Mouse (Mus musculus) layer of hippocampus, adult 2 months (tissue): ENCODE results near the gene Bnip1. TPM values are rescaled to one million over a fixed set of nuclear protein-coding genes. Genes with fewer than 3 reads are reported as not detected.

Experiments used
- DNase-seq, 2 experiments: peaks; one replicate each; pipeline ENCODE4 v3.0.0; 2022; ENCODE audit warnings: low spot score in 2 of 2
- H3K27ac ChIP-seq: fragments of 200-600 bp; 2 replicates; pipeline ENCODE4 v1.8.1; 2022
- H3K4me3 ChIP-seq: fragments of 200-600 bp; 2 replicates; pipeline ENCODE4 v1.8.1; 2022; ENCODE audit warnings: mild to moderate bottlenecking
- CTCF ChIP-seq: fragments of 200-600 bp; conservative IDR thresholded peaks from 2 replicates; pipeline ENCODE4 v1.8.1; 2022; ENCODE audit warnings: antibody characterized with exemption, mild to moderate bottlenecking, moderate library complexity
- long read RNA-seq, 2 experiments: library from polyadenylated mRNA; stranded (forward); transcript quantifications; one replicate each; pipeline ENCODE4 v2.0.0; 2021; ENCODE audit warnings: borderline mapping rate in 2 of 2
- total RNA-seq, 2 experiments: library from RNA; stranded (reverse); gene quantifications; 2 replicates each; pipeline ENCODE4 v1.2.3; 2021

Gene Bnip1
- 10 to 100 TPM; 31.5 to 35.7 TPM for total RNA-seq
- long read RNA-seq, experiment 1, transcript Bnip1-201 (6 exons, 1,098 nt), result major isoform, 6 of 13 reads
- long read RNA-seq, experiment 1, partial matches to known transcripts, result 1 of 13 reads
- long read RNA-seq, experiment 1, other reads (novel, unspliced or antisense), result 3 of 13 reads
- long read RNA-seq, experiment 2, transcript Bnip1-201 (6 exons, 1,098 nt), result major isoform, 11 of 19 reads
- long read RNA-seq, experiment 2, partial matches to known transcripts, result 2 of 19 reads
- long read RNA-seq, experiment 2, other reads (novel, unspliced or antisense), result 3 of 19 reads

DNA sequence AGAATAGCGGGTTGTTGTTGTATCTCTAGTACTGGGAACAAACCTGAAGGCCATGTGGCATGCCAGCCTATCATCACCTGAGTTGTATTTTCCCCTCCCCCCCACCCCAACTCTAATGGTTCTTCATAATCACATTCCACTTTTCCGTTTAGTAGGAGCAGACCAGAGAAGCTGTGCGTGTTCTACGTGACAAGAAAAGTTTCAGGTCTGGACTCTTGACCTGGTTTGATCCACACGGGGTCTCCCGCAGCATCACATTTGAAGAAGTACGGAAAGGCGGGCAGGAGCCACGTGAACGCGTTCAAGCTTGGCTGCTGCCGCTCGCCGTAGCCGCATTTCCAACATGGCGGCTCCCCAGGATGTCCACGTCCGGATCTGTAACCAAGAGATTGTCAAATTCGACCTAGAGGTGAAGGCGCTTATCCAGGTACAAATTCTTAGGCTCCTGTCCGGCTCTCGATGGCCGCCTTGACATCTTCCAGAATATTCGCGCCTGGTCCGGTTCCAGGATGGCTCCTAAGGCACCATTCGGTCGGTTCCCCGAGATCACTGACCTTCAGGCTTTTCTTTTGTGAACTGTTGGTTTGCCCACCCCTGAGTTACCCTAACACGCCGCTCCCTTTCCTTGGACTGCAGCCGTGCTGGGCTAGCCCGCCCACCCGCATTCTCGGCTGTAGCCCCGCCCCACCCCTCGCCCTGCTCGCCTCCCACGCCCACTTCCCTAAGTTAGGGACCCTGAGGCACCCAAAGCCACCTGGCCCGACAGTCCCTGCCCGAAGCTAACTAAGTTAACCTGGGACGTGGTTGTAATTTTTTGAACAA, at the start of gene Bnip1:
Gene Bnip1, plus strand, starts transcription at position 317 of the 822 bp plus-strand sequence.
- Histone ChIP-seq H3K4me3 (peak within 1 kb of the TSS; percentile 98), H3K27ac (peak within 1 kb of the TSS; percentile 94)
- peak; percentile 66 to 83 for DNase-seq
- TF ChIP-seq CTCF, result no peak

DNA sequence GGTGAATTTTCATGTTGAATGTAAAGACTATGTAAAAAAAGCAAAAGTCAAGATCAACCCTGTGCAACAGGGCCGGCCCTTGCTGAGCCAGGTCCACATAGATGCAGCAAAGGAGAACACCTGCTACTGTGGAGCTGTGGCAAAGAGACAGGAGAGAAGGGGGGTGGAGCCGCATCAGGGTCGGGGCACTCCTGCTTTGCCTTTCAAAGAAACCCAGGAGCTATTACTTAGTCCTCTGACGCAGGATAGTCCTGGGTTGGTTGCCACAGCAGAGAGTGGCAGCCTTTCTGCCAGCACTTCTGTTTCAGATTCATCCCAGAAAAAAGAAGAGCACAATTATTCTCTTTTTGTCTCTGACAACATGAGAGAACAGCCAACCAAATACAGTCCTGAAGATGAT, 38.3 kb upstream of the Bnip1 start:
- H3K27ac ChIP-seq, result no peak overlapping the region
- no peak for TF ChIP-seq CTCF
- no peak overlapping the region for H3K4me3 ChIP-seq
- no peak for DNase-seq

DNA sequence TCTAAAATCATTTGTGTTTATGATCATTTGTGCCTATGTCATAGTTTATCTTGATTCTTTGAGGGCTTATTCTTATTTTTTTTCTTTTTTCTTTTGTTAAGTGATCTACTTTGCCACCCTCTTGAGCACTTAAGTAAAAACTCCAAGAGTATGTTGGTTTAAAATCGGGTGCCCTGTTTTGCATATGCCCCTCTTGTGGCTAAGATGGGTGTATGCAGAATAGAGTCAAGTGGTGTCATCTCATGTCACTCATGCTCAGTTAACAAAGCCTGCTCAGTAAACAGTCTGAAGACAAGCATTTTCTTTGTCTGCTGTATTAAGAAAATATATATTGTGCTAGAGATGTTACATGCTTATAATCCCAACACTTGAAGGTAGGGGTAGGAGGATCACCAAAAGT, 37.6 kb upstream of the Bnip1 start:
- peak; percentile 53 for TF ChIP-seq CTCF
- no peak overlapping the region for H3K27ac ChIP-seq
- H3K4me3 ChIP-seq, result no peak overlapping the region
- DNase-seq, result no peak

DNA sequence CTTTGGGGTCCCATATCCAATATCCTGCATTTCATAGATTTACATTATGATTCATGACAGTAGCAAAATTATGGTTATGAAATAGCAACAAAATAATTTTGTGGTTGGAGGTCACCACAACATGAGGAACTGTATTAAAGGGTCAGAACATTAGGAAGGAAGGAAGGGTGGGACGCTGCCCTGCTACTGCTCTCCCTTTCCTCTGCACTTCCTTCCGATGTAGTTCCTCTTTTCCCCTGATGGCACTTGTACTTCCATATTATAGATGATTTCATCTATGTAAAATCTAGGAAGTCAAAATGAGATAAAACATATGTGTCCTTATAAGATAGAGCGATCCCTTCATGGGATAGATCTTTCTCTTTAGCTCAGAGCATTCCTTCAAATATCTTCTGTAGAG, 30.9 kb upstream of the Bnip1 start:
- TF ChIP-seq CTCF, result no peak; the same call in 1 of the 2 replicates
- H3K27ac ChIP-seq, result no peak overlapping the region
- no peak for DNase-seq
- no peak overlapping the region for H3K4me3 ChIP-seq

DNA sequence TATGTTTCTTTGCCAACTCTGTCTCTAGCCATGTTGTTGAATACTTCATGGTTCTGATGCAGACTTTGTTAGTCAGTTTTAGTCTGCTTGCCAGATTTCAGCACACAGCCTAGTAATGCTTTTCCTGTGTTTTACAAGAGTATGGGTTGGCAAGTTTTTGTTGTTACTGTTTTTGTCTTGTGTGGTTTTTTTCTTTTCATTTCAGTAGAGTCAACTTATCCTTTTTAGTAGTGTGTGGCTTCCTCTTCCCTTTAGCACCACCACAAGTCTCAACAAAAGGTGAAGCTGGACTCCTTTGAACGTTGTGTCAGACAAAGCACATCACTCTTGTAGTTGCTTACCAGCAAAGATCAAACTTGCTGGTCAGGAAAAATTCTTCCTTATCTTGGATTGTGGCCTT, 28.6 kb upstream of the Bnip1 start:
- TF ChIP-seq CTCF, result no peak
- H3K4me3 ChIP-seq, result no peak overlapping the region
- no peak overlapping the region for H3K27ac ChIP-seq
- DNase-seq, result no peak

DNA sequence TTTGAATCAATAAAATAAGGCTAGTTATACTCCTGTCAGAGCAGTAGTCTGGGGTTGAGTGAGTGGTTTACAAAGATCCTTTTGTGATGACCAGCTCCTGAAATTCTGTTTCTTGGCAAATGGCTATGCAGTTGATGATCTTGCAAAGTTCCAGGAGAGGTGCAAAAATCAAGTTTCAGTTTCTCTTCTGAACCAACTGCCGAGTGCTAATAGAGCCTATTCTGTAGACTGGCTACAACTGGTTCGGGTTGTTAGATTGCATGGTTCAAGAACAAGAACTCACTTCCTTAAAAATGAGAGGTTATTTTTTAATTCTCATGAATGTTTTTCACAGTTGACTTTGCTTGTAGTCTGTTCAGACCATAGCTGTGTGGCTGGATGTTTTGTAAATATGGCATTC, 27.4 kb upstream of the Bnip1 start:
- DNase-seq, result no peak
- TF ChIP-seq CTCF, result no peak
- Histone ChIP-seq H3K27ac (no peak overlapping the region), H3K4me3 (no peak overlapping the region)

DNA sequence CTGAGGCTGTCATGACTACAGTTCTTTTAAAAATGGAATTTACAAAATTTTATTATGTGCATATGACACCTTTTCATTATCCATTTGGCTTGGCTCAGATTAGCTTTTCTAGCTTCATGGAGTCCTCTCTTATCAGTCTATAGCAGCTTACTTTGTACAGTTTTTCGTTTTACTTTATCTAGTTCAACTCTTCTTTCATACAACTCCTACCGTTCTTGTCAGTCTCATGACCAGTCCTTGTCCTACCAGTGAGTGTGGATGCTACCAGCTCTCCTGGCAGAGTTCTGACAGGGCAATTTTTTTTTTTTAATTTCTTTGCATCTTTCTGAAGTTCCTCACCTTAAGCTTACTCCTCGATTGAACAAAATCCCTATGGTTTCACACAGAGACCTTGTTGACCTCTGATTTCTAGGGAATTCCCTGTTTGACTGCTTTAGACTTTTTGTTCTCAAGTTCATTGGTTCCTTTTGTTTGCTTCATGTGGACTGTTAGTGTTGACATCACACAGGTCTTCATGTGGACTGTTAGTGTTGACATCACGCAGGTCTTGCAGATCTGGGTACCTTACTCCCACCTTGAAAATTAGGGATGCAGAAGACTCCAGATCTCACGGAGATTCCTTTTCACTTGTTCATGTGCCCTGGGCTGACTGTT, 13.6 kb upstream of the Bnip1 start:
- no peak overlapping the region for H3K27ac ChIP-seq
- DNase-seq, result no peak
- H3K4me3 ChIP-seq, result no peak overlapping the region
- TF ChIP-seq CTCF, result no peak

DNA sequence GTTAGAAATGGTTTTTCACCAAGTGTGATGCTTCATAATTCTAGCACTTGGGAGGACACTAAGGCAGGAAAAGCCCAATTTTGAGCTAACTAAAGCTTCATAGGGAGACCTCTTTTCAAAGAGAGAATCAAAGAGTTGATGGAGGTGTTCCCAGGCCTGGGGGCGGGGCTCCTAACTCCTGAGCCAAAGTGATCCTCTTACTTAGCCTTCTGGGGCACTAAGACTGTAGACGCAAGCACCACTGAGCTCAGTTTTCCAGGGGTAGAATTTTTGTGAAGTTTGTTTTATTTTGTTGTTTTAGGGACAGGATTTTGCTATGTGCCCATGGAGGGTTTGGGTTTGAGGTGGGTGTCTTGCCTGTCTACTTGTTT, 13.1 kb upstream of the Bnip1 start:
- TF ChIP-seq CTCF, result no peak
- Histone ChIP-seq H3K27ac (no peak overlapping the region), H3K4me3 (no peak overlapping the region)
- no peak for DNase-seq

DNA sequence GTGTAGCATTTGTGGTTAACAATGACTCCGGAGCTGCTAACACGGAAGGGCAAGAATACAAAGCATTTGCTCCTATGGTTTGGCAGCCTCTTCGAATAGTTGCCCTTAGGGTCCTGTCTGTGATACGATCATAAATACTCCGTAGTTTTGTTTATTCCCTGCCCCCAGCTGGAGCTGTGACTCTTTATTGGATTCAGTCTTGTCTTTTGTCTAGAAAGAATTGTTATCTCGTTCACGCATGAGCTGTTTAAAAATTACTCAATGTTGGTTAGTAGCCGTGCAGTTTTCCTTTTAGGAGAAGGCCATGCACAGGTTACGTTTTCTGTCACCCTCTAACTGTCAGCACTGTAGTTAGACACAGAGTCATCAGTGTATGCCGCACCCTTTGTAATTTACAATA, 4.7 kb upstream of the Bnip1 start:
- no peak overlapping the region for H3K27ac ChIP-seq
- no peak overlapping the region for H3K4me3 ChIP-seq
- TF ChIP-seq CTCF, result no peak
- DNase-seq, result no peak

DNA sequence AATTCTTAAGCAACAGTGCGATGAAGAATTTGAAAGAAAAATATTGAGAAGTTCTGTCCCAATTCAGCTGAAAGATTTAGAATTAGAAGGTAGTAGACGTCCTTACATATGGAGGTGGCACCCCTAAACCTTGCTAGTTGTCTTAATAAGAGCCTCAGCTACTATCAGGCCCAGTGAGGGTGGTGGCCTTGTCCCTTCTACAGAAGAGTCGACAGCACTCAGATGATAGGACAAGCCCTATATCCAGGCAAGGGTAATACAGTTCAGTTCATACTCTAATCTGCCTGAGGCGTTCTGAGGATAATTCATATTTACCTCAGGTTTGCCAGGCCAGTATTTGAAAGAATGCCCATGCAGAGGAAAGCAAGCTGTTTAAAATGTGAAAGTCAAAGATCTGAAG, 2.9 kb upstream of the Bnip1 start:
- peak overlapping the region; percentile 59; the same call in 1 of the 2 replicates for H3K27ac ChIP-seq
- no peak overlapping the region for H3K4me3 ChIP-seq
- DNase-seq, result no peak
- TF ChIP-seq CTCF, result no peak

DNA sequence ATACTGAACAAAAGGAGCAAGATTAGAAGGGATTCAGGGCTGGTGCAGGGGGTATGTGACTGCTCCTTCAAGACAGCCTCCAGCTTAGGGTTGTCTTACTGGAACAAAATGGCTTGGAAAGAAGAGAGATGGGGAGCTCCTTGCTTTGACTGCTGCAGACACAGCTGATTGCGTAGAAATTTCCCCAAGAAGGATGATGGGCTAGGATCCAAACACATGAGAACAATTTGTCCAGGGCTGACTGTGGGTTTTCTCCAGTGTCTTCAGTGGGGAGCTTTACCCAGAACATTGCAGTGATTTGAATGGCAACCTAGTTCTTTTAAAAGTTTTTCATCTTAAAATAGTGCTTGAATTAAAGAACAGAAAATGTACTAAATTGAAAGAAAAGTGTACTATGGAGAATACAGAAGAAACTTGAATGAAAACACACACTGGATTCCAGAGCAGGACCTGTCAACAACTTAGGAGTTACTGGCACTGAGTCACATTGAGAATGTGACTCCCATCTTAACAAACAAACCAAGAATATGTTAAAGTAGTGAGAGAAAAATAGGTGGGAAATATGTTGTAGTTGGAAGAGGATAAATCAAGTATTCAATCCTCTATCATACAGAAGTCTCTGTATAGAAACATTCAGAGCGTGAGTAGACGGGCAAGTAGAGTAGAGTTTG, 2.3 kb upstream of the Bnip1 start:
- DNase-seq, result no peak
- no peak overlapping the region for H3K4me3 ChIP-seq
- no peak for TF ChIP-seq CTCF
- H3K27ac ChIP-seq, result peak overlapping the region; percentile 59; the same call in 1 of the 2 replicates

DNA sequence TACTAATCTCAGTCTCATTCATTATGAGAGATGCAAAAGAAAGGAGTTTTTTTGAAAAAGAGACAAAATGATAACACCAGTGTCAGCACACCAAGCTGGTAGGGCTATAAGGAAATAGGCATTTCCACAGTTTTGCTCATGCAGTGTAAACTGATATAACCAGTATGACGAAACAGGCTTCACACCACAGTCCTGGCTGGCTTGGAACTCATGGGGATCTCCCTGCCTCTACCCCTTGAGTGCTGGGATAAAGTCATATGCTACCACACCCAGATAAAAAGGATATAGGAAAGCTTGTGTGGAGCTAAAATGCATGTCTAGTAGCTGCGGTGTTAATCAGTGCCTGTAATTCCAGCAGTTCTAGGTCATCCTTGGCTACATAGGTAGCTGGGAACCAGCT, 1.4 kb upstream of the Bnip1 start:
- no peak for DNase-seq
- no peak for TF ChIP-seq CTCF
- Histone ChIP-seq H3K27ac (no peak overlapping the region), H3K4me3 (no peak overlapping the region)

DNA sequence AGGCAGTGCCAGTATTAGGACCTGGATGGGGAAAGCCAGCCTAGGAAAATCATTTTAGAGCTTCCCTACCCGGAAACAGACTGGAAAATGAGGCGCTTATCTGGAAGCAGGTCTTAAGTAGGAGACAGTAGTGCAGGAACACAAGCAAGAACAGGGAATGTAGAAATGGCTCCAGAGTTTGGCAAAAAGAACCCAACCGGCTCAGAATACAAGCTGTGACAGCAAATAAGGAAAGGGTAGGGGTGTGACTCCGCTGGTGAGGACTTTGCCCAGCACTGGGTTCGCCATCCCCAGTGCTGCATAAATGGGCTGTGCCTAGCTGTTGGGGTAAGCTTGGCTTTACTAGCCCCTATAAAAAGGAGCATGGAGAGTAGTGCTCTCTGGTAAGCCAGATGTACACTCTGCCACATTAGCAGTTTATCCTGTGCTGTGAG, 761 bp downstream of the Bnip1 start:
- no peak for DNase-seq
- H3K27ac ChIP-seq, result peak overlapping the region; percentile 94
- H3K4me3 ChIP-seq, result peak overlapping the region; percentile 98
- TF ChIP-seq CTCF, result no peak
